Mouse (Mus musculus) gastrocnemius, postnatal 36 days (tissue): Measurements from ENCODE around the gene Agpat4. TPM values are rescaled to one million over a fixed set of nuclear protein-coding genes. Genes with fewer than 3 reads are reported as not detected.
A peak's percentile ranks its signal among the peaks of the same experiment; 100 is the strongest.

Source experiments
- DNase-seq, 2 experiments: peaks; one replicate each; pipeline ENCODE4 v3.0.0; 2022
- intact Hi-C: fragments of 180-260 bp; cut with DNase I; formaldehyde crosslinking; loops from one replicate; pipeline ENCODE4 v1.15.1; 2025
- total RNA-seq, 2 experiments: library from RNA; stranded (reverse); gene quantifications; 2 replicates each; pipeline ENCODE4 v1.2.3; 2021

Gene Agpat4
- total RNA-seq, 2 experiments from 2014 or later = 1.9 to 2.8 TPM

- intact Hi-C loops = no loop called here
- DNase-seq = no peak
Observed at GRCm38 (mm10) chr17:12264293-12264692, 145.8 kb downstream of the Agpat4 start.

GRCm38 (mm10) chr17:12265969-12266925 is 147.7 kb downstream of the Agpat4 start:
- intact Hi-C loops = loop anchor here (2.0 kb wide), 1 partner anchor 105 kb away; no protein-coding TSS in a partner anchor

GRCm38 (mm10) chr17:12268091-12268490 is 149.6 kb downstream of the Agpat4 start:
- DNase-seq = no peak
- intact Hi-C loops = no loop called here

More at GRCm38 (mm10) chr17:12265969-12266925, 147.7 kb downstream of the Agpat4 start:
- peak in 1 of 2 experiments; percentile 37 for DNase-seq

- intact Hi-C loops = no loop called here
- DNase-seq = no peak
Observed at GRCm38 (mm10) chr17:12268538-12268937, 150.0 kb downstream of the Agpat4 start.

Other genes with a start within 250 kb of the Agpat4 start
- gene Map3k4, start 200.1 kb downstream of the Agpat4 start, total RNA-seq = 10 to 100 TPM; 25.0 to 27.0 TPM